Mouse (Mus musculus) kidney, postnatal 14 days (tissue): Measurements from ENCODE around the gene Mrps23.

Experiments used
- DNase-seq: peaks from one replicate; pipeline ENCODE4 v3.0.0; 2022; ENCODE audit warnings: mixed read lengths

Gene Mrps23

DNA sequence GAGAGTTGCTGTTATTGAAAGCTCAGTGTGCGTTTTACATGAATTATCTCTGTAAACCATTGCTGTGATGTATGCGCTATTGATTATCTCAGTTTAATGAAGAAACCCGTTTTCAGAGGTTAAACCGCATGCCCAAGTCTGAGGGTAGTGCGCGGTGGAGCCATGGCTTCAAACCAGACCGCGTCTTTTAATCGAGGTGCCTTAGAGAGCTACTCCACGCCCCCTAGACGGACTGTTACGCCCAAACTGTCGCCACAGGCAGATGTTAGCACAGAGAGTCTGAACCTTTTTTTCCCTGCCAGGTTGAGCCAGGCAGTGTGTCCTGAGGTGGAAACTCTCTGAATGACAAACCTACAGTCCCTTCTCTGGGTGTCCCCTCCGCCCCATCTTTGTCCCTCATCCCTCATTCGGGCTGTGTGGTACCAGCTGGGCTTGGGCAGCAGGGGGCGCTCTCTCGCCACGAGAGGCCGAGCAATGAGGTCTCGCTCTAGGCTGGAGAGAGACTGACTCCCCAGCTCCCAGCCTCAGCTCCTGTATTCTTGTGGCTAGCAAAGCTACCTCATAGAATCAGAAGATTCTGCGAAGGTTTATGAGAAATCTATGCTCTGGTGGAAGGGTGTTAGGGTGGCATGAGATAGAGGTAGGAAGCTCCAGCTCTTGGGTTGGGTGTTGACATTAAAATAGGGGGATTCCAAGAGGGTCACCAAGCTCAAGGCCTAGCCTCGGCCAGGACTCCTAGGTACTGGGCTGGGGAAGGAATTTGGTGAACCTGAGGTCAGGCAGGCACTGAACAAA lies 48.0 kb downstream of the Mrps23 start:
- DNase-seq, result peak; percentile 86

DNA sequence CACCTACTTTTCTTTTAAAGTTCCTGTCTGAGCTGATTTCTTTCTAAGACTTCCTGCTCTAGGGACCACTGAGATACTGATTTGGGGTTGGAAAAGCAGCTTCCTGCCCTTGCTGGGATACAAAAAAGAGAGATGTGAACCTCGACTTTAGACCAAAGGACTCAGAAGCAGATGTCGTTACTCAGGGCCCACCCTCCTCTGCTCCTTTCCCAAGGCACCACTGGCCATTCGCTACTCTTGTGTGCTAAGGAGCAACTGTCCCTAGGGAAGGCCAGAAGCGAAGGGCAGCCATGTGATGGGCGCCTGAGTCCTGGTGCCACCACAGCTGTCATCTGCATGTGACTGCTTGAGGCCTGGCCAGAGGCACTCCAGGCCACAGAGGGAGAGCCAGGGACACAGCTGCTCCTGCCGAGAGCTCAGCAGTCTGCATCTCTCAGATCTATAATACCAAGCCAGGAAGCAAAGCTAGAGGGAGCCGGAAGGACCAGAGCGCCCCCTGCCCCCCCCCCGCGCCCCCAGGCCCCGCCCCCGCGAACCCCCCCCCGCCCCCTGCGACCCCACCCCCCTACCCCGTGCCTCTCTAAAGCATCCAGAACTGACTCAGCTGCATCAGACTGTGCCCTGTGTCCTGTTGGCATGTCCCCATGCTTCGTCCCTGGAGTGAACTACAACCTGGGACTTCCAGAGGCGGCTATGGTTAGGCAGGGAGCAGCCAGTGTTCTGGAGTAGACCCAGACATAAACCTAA lies 48.8 kb downstream of the Mrps23 start:
- DNase-seq, result no peak

DNA sequence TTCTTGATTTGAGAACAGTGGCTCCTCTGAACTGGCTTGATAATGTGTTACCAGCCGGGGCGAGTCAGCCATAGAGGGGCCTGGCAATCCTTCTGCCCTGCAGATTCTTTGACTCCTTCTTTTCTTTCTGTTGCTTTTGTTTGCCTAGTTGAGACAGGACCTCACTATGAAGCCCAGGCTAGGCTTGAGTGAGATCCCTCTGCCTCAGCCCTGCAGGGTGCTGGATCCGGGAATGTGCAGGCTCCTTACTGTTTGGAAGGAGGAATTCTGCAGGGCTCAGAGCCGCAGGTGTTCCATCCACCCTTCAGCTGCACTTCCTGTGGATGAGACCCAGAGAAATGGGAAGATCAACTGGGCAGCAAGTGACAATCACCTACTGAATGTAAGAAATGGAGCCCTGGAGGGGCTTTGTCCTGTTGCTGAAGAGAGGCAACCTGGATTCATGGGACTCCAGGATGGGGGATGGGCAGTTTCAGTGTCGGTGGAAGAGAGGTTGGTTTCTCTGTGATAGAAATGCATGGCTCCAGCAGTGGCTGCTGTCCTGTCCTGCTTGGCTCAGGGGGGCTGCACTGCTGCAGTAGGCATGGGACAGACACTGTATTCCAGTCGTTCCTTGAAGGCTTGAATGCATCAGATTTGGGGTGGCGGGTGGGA lies 49.5 kb downstream of the Mrps23 start:
- DNase-seq, result no peak

DNA sequence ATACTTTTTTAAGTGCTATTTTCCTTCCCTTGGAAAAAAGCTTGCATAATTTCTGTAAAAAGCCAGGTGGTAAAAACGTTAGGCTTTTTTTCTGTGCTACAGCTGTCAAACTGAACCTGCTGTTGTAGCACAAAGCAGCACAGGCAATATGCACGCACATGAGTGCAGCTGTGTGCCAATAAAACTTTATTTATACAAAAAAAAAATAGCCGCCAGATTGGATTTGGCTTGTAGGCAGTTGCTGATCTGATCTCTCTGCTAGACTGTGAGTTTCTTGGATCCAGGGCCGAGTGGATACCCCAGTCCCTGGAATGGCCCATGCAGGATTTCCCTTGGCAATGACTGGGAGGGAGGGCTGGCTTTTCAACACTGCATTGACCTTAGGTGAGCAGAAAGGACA lies 53.5 kb downstream of the Mrps23 start:
- DNase-seq, result no peak

DNA sequence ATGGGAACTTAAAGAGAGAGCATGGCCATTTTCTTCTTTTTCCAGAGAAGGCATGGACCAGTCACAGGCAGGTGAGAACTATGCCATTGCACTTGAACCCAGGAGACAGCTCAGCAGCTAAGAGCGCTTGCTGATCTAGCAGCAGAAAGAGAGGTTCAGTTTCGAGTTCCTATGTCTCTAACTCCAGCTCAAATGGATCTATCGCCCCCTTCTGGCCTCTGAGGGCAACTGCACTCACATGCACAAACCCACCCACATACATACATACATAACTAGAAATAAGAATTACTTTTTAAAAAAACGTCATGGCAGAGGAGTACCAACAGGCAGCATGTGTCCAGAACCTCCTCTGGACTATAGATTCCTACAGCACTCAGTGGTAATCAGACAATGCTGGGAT lies 54.0 kb downstream of the Mrps23 start:
- no peak for DNase-seq

DNA sequence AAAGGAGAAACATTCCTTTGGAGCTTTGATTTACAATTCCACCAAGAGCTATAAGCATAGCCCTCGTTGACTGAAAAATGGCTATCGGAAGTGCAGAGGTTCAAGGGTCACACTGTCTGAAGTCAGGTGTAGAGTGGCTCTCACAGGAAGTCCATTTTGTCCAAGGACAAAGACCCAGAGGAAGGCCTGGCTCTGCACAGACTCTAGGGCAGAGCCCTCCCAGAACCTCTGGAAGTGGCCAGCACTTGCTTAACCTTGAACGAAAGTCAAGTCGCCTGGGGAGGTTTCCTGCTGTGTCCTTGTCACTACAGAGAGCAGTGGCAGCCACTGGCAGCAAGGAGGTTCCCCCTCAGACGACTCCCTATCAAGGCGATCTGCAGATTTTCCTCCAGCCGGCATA lies 56.3 kb downstream of the Mrps23 start:
- peak; percentile 56 for DNase-seq
